Comparison of ENCODE assay signal across 8 mouse cellular contexts in genomic region chr8:119832931-119833330, GRCm38 (mm10). TPM values are rescaled to one million over a fixed set of nuclear protein-coding genes. Genes with fewer than 3 reads are reported as not detected.
DNase-seq lines count a peak whose midpoint lies in the region; ATAC-seq and TF ChIP-seq lines count a peak whose summit lies in the region.

No protein-coding gene starts in this region.

- no peak overlapping the region for H3K9ac ChIP-seq in forebrain, postnatal 0 days
- H3K9ac ChIP-seq in lung, embryonic 15.5 days, result no peak overlapping the region
- no peak overlapping the region for H3K9ac ChIP-seq in intestine, embryonic 15.5 days
- no peak overlapping the region for H3K9ac ChIP-seq in stomach, postnatal 0 days (ENCODE audit: low read length)

- peak; percentile 55 for DNase-seq in forebrain, embryonic 10.5 days (ENCODE audit: extremely low spot score, low spot score)
- DNase-seq in forebrain, postnatal 0 days, result no peak
- DNase-seq in lung, postnatal 10 days, result no peak
- DNase-seq in stomach, postnatal 0 days (ENCODE audit: low spot score), result no peak
- DNase-seq in right cerebral cortex, postnatal 36 days (ENCODE audit: low spot score in 2 of 2), result no peak

- ATAC-seq in forebrain, postnatal 0 days, result no peak
- ATAC-seq in lung, embryonic 15.5 days (ENCODE audit: borderline replicate concordance, extremely low read depth, low FRiP score, low TSS enrichment), result no peak
- no peak for ATAC-seq in intestine, embryonic 15.5 days
- ATAC-seq in stomach, postnatal 0 days (ENCODE audit: low FRiP score, low TSS enrichment), result no peak
- ATAC-seq in megakaryocyte progenitor cell, adult 5-6 weeks (replicated peaks; ENCODE audit: poor library complexity), result no peak

- H3K36me3 ChIP-seq in forebrain, embryonic 10.5 days (replicated peaks), result peaks cover 34% of the 10 kb centered on the region
- H3K36me3 ChIP-seq in forebrain, postnatal 0 days (ENCODE audit: insufficient read depth), result peaks cover 9% of the 10 kb centered on the region; the same call in 1 of the 2 replicates
- no peaks in the 10 kb centered on the region for H3K36me3 ChIP-seq in lung, embryonic 15.5 days
- no peaks in the 10 kb centered on the region for H3K36me3 ChIP-seq in intestine, embryonic 15.5 days
- no peaks in the 10 kb centered on the region for H3K36me3 ChIP-seq in stomach, postnatal 0 days (ENCODE audit: control insufficient read depth, insufficient read depth, low read length)

- H3K4me1 ChIP-seq in forebrain, embryonic 10.5 days, result peaks cover 91% of the 10 kb centered on the region
- H3K4me1 ChIP-seq in forebrain, postnatal 0 days (ENCODE audit: insufficient read depth), result peaks cover 43% of the 10 kb centered on the region
- H3K4me1 ChIP-seq in lung, embryonic 15.5 days, result peaks cover 52% of the 10 kb centered on the region
- peaks cover 82% of the 10 kb centered on the region for H3K4me1 ChIP-seq in intestine, embryonic 15.5 days (replicated peaks)
- H3K4me1 ChIP-seq in stomach, postnatal 0 days (replicated peaks; ENCODE audit: control insufficient read depth, insufficient read depth), result peaks cover 46% of the 10 kb centered on the region

- peak overlapping the region; percentile 25; the same call in 1 of the 2 replicates for H3K4me3 ChIP-seq in forebrain, embryonic 10.5 days
- no peak overlapping the region for H3K4me3 ChIP-seq in forebrain, postnatal 0 days (ENCODE audit: low read depth, low read length)
- no peak overlapping the region for H3K4me3 ChIP-seq in lung, embryonic 15.5 days
- H3K4me3 ChIP-seq in intestine, embryonic 15.5 days (replicated peaks), result no peak overlapping the region
- no peak overlapping the region for H3K4me3 ChIP-seq in stomach, postnatal 0 days (ENCODE audit: low read depth, low read length)

- H3K27ac ChIP-seq in forebrain, embryonic 10.5 days, result peak overlapping the region; percentile 80
- H3K27ac ChIP-seq in forebrain, postnatal 0 days (ENCODE audit: low read depth, low read length), result no peak overlapping the region
- H3K27ac ChIP-seq in lung, embryonic 15.5 days, result peak overlapping the region; percentile 86; the same call in 1 of the 2 replicates
- H3K27ac ChIP-seq in intestine, embryonic 15.5 days, result peak overlapping the region; percentile 86
- H3K27ac ChIP-seq in stomach, postnatal 0 days (replicated peaks), result peak overlapping the region; percentile 77

- WGBS in forebrain, embryonic 10.5 days, result 3% methylated on average over 5 of the region's 5 CpGs
- WGBS in forebrain, postnatal 0 days, result 28% methylated on average over 5 of the region's 5 CpGs
- 41% methylated on average over 5 of the region's 5 CpGs for WGBS in lung, embryonic 15.5 days
- 24% methylated on average over 5 of the region's 5 CpGs for WGBS in intestine, embryonic 15.5 days
- 29% methylated on average over 5 of the region's 5 CpGs for WGBS in stomach, postnatal 0 days

- no peak overlapping the region for H3K4me2 ChIP-seq in forebrain, postnatal 0 days (ENCODE audit: low read depth)
- 0 out of 2 replicates have a peak overlapping the region, but pooled peaks have one; percentile 7 for H3K4me2 ChIP-seq in lung, embryonic 15.5 days
- peak overlapping the region; percentile 44 for H3K4me2 ChIP-seq in intestine, embryonic 15.5 days (replicated peaks)
- H3K4me2 ChIP-seq in stomach, postnatal 0 days (replicated peaks; ENCODE audit: low read depth), result no peak overlapping the region

- H3K9me3 ChIP-seq in forebrain, embryonic 10.5 days, result no peaks in the 10 kb centered on the region
- no peaks in the 10 kb centered on the region for H3K9me3 ChIP-seq in forebrain, postnatal 0 days (ENCODE audit: low read length)
- no peaks in the 10 kb centered on the region for H3K9me3 ChIP-seq in lung, embryonic 15.5 days
- no peaks in the 10 kb centered on the region for H3K9me3 ChIP-seq in intestine, embryonic 15.5 days
- H3K9me3 ChIP-seq in stomach, postnatal 0 days (ENCODE audit: control insufficient read depth, low read length), result no peaks in the 10 kb centered on the region

- TF ChIP-seq EP300 in stomach, postnatal 0 days (optimal IDR thresholded peaks at IDR 0.05), result no peak

- TF ChIP-seq CTCF in forebrain, postnatal 0 days (IDR thresholded peaks at IDR 0.05; ENCODE audit: low read depth), result no peak
- TF ChIP-seq CTCF in stomach, postnatal 0 days (IDR thresholded peaks at IDR 0.05; ENCODE audit: low read depth), result no peak

- no peaks in the 10 kb centered on the region for H3K27me3 ChIP-seq in forebrain, embryonic 10.5 days (ENCODE audit: poor library complexity, severe bottlenecking)
- H3K27me3 ChIP-seq in forebrain, postnatal 0 days (ENCODE audit: insufficient read depth, low read length), result no peaks in the 10 kb centered on the region
- H3K27me3 ChIP-seq in lung, embryonic 15.5 days, result no peaks in the 10 kb centered on the region
- no peaks in the 10 kb centered on the region for H3K27me3 ChIP-seq in intestine, embryonic 15.5 days (replicated peaks)
- H3K27me3 ChIP-seq in stomach, postnatal 0 days (ENCODE audit: control insufficient read depth, insufficient read depth, low read length), result no peaks in the 10 kb centered on the region

RNA-seq across cellular contexts. Expression of gene Cotl1, which starts 7.4 kb away (rescaled TPM):
- 109 and 114 TPM in 2 replicates for polyA plus RNA-seq in forebrain, embryonic 10.5 days (2016; fragmentation: Nextera tagmentation; extraction: Ambion mirVana)
- 177 and 224 TPM in 2 replicates for total RNA-seq in forebrain, postnatal 0 days (2014; rRNA removed)
- 134 and 156 TPM in 2 replicates for polyA plus RNA-seq in forebrain, postnatal 0 days (2015; fragmentation: Nextera tagmentation; extraction: Ambion mirVana)
- 65.8 and 68.1 TPM in 2 replicates for polyA plus RNA-seq in lung, embryonic 15.5 days (2015; fragmentation: Nextera tagmentation; extraction: Ambion mirVana)
- polyA plus RNA-seq in intestine, embryonic 15.5 days (2015; fragmentation: Nextera tagmentation; extraction: Ambion mirVana), result 152 and 167 TPM in 2 replicates
- 100 and 106 TPM in 2 replicates for polyA plus RNA-seq in stomach, postnatal 0 days (2015; fragmentation: Nextera tagmentation; extraction: Ambion mirVana)
- 88.7 and 123 TPM in 2 replicates for total RNA-seq in megakaryocyte progenitor cell, adult 5-6 weeks (2015)
- 101 and 127 TPM in 2 replicates for total RNA-seq in megakaryocyte progenitor cell, adult 5-6 weeks (2017)

RNA-seq across cellular contexts. Expression of gene Klhl36, which starts 29.1 kb away (rescaled TPM):
- 10.8 and 11.1 TPM in 2 replicates for polyA plus RNA-seq in forebrain, embryonic 10.5 days (2016; fragmentation: Nextera tagmentation; extraction: Ambion mirVana)
- 18.7 and 23.0 TPM in 2 replicates for total RNA-seq in forebrain, postnatal 0 days (2014; rRNA removed)
- 18.0 and 20.3 TPM in 2 replicates for polyA plus RNA-seq in forebrain, postnatal 0 days (2015; fragmentation: Nextera tagmentation; extraction: Ambion mirVana)
- polyA plus RNA-seq in lung, embryonic 15.5 days (2015; fragmentation: Nextera tagmentation; extraction: Ambion mirVana), result 13.7 and 14.7 TPM in 2 replicates
- 12.4 and 13.8 TPM in 2 replicates for polyA plus RNA-seq in intestine, embryonic 15.5 days (2015; fragmentation: Nextera tagmentation; extraction: Ambion mirVana)
- 9.0 and 10.0 TPM in 2 replicates for polyA plus RNA-seq in stomach, postnatal 0 days (2015; fragmentation: Nextera tagmentation; extraction: Ambion mirVana)
- 1.2 and 2.2 TPM in 2 replicates for total RNA-seq in megakaryocyte progenitor cell, adult 5-6 weeks (2015)
- 3.3 and 8.0 TPM in 2 replicates for total RNA-seq in megakaryocyte progenitor cell, adult 5-6 weeks (2017)

RNA-seq across cellular contexts. Expression of gene Tldc1, which starts 54.7 kb away (rescaled TPM):
- polyA plus RNA-seq in forebrain, embryonic 10.5 days (2016; fragmentation: Nextera tagmentation; extraction: Ambion mirVana), result 16.7 and 17.3 TPM in 2 replicates
- 21.0 and 21.1 TPM in 2 replicates for total RNA-seq in forebrain, postnatal 0 days (2014; rRNA removed)
- 6.8 and 9.4 TPM in 2 replicates for polyA plus RNA-seq in forebrain, postnatal 0 days (2015; fragmentation: Nextera tagmentation; extraction: Ambion mirVana)
- 12.3 and 14.8 TPM in 2 replicates for polyA plus RNA-seq in lung, embryonic 15.5 days (2015; fragmentation: Nextera tagmentation; extraction: Ambion mirVana)
- polyA plus RNA-seq in intestine, embryonic 15.5 days (2015; fragmentation: Nextera tagmentation; extraction: Ambion mirVana), result 14.4 and 15.3 TPM in 2 replicates
- polyA plus RNA-seq in stomach, postnatal 0 days (2015; fragmentation: Nextera tagmentation; extraction: Ambion mirVana), result 9.1 and 10.7 TPM in 2 replicates
- 2.6 TPM in 2 replicates for total RNA-seq in megakaryocyte progenitor cell, adult 5-6 weeks (2015)
- total RNA-seq in megakaryocyte progenitor cell, adult 5-6 weeks (2017), result 3.8 and 4.2 TPM in 2 replicates

Comparison
In these comparisons a context has a peak if more than half of its experiments do, and no peak if none do; other contexts are left out.
1. H3K4me2 ChIP-seq: peak in lung, embryonic 15.5 days (single experiment) and intestine, embryonic 15.5 days (single experiment); none in forebrain, postnatal 0 days (single experiment) and stomach, postnatal 0 days (single experiment).